Mouse (Mus musculus): Measurements from ENCODE around the gene Mrps17.

DNA sequence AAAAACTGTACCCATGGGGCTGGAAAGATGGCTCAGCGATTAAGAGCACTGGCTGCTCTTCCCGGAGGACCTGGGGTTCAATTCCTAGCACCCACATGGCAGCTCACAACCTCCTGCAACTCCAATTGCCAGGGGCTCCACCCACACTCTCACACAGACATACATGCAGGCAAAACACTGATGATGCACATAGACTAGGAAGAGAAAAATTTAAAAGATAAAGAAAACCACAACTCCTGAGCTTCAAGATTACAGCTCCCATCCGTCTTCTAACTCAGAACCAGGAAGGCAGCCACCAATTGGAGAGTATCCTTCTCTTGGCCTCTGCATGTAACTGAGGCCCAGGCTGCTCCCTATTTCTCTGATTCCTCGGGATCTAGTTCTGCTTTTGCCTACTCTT is 9.0 kb downstream of the Mrps17 start:
- TF ChIP-seq CTCF (conservative IDR thresholded peaks at IDR 0.05; ENCODE audit: low read length) (no peak), NANOG (IDR thresholded peaks at IDR 0.05; ENCODE audit: borderline replicate concordance, low read length) (no peak), POU5F1 (IDR thresholded peaks at IDR 0.05; ENCODE audit: borderline replicate concordance, low read length) (no peak)
